Mouse (Mus musculus) ovary, postnatal 36 days (tissue): ENCODE measurements around the gene Bola3.
A peak's percentile ranks its signal among the peaks of the same experiment; 100 is the strongest.

Experiments used
- DNase-seq: peaks from one replicate; pipeline ENCODE4 v3.0.0; 2022; ENCODE audit warnings: low spot score, mixed read lengths

The Bola3 gene

DNA sequence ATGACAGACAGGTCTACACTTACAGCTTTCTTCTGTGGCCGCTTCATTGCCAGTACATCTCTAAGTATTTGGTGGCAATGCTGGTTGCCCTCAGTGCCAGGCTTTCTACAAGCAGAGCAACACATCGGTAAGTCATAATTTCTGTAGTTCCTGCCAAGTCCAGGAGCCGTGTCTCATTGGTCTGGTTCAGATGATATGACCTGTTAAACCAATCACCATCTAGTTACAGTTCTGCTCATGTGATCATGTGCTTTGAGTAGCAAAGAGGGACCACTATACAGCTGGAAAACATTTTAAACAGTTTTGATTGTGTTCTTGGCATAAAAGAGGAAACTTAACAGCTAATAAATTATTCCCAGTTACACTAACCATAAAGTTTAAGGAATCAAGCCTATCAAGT is 1.0 kb upstream of the Bola3 start:
- no peak for DNase-seq

DNA sequence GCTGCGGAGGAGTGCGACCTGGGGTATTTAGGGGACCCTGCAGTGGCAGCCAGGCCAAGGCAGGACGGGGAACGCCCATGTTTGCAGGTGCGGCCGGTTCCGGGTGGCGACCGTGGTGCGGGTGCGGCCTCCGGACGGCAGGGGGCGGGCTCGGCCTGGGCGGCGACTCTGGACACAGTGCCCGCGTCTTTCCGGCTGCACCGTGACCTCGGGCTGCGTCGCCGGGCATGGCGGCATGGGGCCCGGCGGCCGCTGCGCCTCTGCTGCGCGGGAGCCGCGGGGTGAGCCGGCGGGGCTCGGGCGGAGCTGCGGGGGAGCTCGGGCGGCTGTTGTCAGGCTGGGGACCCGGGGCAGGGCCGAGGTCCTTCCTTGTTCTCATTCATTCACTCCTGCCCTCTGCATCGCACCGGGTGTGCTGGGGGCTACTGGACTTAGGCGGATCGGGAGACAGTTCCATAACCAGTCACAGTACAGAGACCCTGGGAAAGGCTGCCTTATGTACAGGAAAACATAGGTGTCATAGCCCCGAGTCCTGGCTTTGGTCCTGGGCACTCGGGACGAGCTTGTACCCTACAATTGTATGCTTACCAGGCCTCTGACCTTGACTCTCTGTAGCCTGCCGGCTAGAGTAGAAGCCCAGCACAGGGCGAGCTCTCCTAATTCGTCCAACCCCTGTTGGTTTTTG is 469 bp downstream of the Bola3 start:
- peak; percentile 91 for DNase-seq

DNA sequence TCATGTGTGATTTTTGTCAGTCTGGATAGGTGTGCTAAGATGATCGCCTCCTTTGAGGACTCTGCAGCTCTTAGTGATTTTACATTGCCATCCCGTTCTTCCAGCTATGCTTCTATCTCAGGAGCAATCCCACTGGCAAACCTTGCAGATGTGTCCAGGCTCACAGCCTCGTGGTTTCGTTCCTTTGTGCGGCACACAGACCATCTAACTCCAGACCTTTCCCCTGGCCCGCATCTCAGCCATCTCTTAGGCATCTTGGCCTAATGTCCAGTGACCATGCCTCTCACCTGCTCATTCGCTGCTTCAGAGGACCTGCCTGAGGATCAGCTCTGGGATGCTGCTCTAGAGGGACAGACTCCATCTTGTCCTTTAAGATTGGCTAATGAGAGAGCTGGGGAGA is 1.2 kb downstream of the Bola3 start:
- DNase-seq: no peak

DNA sequence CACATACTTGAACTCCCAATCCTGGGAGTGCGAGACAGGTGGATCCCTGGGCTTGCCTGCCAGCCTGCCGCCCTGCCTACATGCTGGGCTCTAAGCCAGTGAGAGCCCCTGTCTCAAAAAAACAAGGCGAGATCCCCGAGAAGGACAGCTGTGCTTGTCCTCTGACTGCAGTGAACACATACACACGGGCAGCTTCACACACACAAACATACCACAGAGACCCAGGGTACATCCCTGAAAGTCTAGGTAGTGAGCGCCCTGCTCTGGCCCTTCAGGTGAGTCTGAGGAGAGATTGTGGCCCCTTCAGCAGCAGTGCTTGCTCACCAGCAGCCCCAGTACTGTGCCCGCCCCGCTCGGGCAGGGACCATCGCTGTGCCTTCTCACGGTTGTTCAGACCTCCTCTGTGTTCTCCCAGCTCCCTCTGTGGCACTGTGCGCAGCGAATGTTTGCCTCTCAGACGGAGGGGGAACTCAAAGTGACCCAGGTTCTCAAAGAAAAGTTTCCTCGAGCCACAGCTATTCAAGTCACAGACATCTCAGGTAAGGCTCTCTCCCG is 2.0 kb downstream of the Bola3 start:
- DNase-seq: no peak

DNA sequence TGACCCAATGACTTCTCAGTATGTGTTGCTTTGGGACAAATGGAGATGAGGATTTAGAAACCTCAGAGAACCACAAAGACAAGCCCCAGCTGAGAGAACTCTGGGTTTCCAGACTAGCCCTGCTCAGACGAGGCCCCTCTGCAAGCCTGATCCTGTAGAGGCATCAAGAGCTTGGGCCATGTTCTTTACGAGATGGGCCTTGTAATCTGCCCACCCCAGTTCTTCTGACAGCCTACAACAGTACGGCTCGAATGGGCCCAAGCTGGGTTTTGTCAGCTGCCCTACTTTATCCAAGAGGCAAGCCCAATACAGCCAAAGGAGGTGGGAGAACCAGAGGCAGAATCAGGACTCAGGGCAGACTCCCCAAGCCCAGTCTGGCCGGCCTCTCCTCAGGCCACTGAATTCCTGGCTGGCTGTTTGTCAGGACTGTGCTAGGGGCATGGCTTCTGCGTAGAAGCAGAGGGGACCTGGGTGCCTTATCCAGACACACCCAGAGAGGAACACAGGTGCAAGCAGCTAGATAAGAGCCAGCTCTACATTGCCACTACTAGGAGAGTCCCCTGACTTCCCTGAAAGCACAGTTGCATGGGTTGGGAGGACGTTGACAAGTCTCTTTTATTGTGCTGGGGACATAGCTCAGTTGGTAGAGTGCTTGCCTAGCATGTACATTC is 2.7 kb downstream of the Bola3 start:
- DNase-seq: no peak

DNA sequence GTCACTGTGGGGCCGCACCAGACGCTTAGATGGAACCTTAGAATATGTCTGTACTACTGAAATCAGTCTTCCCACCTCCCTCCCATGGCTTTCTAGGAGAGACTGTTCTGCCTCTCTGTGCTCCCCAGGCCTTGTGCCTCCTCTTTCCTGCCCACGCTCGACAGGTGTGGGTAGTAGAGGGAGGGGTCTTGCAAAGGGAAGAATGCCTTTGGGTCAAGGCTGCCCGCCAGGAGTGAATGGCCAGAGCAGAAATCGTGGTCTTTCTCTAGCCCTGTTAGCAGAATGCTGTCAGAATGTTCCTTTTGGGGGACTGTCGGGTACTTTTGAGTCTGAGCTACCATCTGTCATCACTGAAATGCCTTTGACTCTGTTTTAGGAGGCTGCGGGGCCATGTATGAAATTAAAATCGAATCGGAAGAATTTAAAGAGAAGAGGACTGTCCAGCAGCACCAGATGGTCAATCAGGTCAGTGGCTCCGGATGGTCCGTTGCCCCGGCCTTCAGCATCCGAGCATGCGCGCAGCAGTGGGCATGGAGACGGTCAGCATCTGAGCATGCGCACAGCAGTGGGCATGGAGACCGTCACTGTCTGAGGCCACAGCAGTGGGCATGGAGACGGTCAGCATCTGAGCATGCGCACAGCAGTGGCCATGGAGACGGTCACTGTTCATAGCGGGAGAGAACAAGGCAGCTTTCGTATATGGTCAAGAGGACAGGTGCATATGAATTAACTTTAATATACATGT is 3.9 kb downstream of the Bola3 start:
- DNase-seq: no peak

DNA sequence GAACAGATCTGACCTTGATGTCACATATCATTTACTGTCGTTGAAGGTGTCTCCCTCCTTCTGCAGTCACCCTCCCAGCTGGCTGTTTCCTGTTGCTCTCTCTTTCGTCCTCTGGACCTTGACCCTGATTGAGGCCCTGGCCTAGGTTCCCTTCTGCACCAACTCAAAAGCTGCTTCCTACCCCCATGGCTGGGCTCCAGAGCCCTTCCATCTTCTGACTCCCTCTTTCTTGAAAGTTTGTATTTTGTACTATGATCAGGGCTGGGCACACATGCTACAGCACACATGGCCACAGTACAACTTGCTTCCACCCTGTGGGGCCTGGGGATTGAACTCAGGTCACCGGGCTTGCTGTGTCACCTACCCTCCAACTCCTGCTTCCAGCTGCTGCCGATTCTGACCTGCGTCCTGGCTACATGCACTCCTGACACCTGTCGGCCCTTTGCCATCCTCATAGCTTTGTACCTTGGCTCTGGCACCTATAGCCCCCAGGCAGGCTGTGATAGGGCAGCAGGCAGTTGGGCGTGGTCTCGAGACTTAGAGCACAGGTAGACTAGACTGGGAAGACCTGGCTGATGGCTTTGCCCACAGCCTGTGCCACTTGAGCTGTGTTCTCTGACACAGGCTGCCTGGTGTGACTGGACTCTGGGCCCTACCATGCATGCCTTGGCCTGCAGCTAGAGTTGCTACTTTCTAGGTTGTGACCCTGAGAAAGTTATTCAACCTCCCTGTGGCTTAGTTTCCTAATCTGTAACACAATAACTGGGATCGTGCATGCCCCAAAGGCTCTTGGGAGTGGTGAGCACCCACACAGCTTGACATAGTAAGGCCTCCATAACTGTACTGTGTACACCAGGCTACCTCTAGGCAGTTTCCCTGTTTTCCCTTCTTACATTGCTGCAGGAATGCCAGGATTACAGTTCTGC is 6.2 kb downstream of the Bola3 start:
- DNase-seq: no peak

DNA sequence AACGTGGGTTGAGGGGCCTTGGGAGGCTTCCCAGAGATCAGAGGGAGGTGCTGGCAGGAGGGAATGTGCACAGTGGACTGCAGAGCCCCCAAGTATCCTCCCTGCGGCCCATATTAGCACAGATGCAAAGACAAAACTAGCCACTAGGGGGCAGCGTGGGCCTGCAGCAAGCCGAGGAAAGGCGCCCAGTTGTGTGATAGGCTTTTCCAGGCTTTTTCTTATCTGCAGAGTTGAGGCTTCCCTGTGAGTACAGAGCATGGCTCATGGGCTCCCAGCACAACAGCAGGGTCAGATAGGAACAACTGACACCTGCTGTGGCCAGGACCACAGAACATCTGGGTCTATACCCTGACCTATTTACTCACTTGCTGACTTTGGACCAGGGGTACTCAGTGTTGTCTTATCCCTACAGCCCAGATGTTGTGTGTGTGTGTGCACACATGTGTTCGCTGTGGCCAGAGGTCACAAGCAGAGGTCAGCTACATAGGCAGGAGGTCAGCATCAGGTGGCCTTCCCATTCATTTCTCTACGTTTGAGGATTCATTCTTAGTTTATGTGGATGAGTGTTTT is 7.7 kb downstream of the Bola3 start:
- DNase-seq: peak; percentile 75

DNA sequence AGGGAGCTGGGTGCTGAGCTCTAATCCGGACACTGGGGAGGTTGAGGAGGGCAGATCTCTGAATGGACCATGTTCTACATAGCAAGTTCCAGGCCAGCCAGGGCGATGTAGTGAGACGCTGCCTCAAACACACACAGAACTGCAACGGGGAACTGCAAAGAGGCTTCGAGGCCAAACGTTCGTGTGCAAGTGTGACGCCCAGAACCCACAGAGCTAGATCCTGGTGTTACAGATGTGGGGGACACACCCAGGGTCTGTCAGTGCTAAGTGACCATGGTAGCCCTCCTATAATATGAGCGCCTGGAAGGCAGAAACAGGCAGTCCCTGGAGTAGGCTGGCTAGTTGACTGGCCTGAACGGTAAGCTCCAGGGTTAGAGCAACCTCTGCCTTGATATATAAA is 8.5 kb downstream of the Bola3 start:
- no peak for DNase-seq

DNA sequence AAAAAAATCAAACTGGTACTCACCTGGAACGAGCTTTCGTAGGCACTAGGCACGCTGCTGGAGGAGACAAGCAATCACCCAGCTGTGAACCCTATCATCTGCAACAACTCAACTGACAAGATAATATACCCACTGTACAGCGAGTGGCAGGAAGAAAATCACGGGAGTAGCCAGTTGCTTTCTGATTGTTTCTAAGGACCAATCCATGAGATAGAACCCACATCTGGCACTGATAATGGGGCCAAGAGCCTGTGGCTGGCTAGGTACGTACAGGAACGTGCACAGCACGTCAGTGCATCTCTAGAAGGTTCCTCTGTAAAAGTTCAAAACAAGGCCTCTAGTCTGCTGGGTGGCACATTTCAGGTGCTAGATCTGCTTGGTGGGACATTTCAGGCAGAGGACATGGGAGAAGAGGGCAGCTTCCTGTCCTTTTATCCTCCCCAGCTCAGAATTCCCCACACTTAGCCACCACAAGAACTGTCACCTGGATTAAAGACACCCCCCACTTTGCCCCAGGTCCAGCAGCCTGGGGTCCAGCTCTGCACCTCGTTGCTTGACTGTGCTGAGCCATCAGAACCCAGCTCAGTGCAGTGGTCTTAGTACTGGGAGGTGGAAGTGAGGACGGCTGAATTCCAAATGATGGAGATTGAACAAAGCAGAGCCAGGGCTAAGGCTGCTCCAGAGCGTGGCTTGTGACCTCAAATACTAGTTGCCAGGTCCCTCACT is 12.7 kb downstream of the Bola3 start:
- DNase-seq: no peak

DNA sequence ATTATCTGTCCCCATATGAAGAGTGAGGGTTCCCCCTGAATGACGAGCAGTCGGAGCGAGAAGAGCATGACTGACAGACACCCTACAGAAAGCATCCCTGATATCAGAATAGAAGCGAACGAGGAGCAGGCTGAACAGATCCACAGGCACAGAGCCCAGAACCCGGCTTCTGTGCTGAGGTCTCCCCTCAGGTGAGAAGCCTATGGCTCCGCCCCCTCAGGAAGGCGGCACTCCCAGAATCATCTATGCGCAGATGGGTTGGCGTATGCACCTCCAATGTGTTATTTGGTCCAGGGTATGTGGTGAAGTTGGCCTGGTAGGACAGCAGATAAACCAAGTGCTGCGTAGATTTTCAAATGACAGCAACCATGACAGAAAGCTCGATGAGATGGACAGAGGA is 14.1 kb downstream of the Bola3 start:
- no peak for DNase-seq

DNA sequence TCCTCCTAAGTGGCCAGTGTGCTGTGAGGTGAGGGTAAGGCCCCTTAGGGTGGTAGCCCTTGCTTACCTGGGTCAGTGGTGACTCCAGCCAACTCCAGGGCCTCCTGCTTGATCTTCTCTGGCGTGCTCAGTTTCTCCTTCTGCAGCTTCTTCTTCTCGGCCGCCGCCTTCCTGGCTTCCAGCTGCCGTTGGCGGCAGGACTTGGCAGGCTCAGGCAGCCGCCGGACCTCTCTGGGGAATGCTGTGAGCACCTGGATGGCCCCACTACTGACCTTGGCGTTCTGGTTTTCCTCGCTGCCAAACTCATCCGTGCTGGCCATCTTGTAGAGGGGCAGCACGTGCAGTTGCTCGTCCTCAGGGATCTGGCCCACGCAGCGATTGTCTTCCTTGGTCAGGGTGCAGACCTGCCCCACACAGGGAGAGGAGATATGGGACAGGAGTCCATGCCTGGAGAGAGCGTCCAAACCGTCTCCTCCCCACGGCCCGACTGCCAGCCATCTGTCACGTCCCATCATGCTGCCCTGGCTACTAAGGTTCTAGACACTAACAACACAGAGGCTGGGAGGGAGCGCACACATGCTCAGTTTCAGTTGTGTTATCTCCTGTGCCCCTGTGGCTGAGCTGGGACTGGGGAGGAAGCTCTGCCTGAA is 21.5 kb downstream of the Bola3 start:
- DNase-seq: no peak

DNA sequence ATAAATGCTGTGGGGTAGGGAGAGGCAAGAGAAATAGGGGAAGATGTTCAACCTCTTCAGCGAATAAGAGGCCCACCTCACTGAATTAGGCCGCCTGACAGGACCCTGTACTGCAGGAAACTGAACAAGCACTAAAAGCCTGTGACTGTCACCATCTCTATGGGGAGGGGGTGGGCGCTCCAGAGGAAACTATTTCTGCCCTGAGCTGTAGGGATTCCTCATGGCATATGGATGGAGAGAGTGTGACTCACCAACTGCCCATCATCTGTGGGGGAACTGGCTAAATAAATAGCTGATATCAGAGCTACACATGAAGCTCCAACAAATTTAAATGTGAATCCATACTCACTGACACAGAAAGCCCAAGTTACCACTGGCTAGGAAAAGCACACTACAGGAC is 22.4 kb downstream of the Bola3 start:
- no peak for DNase-seq

DNA sequence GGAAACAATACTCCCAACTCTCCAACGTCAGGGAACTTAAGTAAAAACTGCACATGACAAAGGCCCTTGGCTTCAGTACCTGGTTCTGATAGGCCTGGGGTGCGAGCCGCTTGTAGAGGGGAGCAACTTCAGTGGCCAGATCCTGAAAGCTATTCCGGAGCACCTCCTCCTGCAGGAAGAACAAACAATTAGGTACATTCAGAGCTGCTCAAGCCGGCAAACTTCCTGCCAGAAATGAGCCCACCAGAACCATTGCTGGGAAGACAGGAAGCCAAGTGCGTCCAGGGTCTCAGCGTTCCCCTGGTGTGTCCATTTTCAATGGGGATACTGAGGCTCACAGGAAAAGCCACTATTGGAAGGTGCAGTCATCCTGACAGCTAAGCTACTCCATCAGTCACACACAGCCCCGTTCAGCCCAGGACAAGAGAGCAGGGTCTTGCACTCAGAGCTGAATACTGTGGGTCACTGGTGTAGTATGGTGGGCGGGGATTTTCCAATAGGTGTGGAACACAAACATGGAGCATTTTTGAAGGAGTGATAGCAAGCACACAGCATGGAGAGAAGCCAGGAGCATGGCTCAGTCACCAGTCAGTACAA is 24.9 kb downstream of the Bola3 start:
- DNase-seq: no peak

DNA sequence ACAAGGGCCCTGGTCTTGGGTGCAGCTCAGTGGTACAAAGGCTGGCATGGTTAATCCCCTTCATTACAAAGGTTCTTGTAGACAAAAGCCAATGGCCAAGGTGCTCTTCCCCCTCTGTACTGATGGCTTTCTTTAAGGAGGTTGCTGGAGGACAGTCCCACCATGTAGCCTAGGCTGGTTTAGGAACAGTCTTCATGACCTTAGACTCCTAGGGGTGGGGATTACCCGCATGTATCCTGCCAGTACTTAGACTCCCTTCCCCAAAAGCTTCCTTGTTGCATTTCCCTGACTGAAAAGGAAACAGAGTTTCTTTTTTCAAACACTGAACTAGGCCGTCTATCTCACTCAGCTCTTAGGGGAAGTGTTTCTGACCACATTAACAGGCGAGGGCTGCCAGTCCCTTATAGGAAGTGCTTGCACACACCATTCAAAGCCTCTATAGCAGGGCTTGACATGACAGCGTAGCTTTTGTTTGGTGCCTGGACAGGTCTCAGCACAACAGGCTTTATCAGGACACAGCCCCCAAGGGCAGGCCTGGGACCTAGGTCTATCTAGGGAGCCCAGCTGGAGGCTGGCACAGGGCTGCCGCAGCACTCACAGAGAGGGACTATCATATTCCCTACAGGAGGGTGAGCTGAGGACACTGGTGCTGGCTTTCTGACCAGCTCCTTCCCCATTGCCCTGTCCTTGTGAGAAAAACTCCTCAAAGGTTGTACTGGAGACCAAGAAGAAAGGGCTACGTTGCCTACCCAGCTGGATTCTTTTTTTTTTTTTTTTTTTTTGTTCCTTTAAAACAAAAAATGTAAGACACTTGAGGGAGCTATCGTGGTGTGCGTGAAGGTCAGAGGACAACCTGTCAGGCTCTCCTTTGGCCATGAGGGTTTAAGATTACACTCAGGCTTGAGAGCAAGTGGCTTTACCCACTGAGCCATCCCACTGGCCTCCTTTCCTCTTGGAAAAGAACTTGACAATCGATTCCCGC is 32.9 kb downstream of the Bola3 start:
- no peak for DNase-seq

DNA sequence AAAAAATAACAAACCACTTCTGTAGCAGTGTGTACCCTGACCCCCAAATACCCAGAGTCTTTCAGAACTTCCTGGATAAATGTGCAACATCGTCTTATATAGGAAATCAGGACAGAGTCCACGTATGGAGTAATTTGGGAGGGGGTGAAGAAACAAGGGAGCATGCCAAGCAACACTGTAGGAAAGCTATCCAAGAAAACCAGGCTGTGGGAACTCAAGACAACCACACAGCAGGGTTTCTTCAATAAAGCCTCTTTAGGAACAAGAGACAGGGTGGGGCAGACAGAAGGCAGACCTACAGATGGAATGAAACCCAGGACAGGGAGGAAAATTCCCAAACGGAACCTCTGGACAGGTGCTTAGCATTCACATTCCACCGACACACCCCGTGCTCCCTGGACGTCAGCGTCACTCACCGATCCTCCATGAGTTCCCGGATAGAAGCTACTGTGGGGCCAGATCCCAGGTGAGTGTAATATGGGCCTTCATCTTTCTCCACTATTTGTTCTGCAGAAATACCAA is 36.7 kb downstream of the Bola3 start:
- DNase-seq: no peak

DNA sequence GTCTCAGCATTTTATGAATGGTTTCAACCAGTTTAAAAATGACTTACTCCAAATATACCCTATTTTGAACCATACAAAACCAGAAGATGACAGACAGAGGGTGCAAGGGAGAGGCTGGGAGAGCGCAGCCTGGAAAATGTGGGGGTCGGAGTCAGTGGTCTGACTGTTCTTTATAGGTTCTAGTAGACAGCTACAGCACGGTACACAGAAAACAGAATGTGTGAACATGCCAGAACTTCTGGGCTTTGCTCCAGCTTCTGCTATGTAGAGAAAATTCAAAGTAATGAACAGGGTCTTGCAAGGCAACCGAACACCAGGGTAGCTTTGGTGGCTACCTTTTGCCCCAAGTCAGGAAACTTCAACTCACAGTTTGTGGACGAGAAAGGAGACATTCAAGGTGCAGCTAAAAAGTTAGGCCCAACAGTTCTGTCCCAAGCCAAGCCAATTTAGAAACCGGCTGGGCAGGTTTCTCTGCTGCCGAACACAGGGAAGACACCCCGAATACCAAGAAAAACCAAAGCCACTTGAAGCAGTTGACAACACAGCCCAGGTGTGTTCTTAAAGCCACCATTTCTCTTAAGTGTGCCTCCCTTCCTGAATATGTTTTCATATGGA is 43.3 kb downstream of the Bola3 start:
- no peak for DNase-seq

DNA sequence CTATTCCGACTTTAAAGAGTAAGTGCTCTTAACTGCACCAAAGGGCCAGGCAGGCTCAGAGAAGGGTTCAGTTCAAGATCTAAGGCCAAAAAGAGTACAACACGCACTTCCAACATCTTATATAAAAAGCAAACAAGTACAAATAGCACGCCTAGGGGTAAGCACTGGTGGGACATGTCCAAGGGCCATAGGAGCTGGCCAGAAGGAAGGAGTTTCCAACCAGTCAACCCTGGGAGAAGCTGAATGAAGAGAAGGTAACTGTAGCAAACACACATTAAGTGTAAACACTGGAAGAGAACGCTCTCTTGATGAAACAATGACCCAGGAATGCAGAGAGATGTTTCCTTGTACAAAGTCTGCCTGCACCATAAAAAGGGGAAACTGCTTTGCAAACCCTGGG is 45.2 kb downstream of the Bola3 start:
- DNase-seq: no peak
